Mouse (Mus musculus) heart, postnatal 10 days (tissue): ENCODE results near the gene Cd81. TPM values are rescaled to one million over a fixed set of nuclear protein-coding genes. Genes with fewer than 3 reads are reported as not detected.
A peak's percentile ranks its signal among the peaks of the same experiment; 100 is the strongest.

Source experiments
- DNase-seq, 2 experiments: peaks; one replicate each; pipeline ENCODE4 v3.0.0; 2021
- intact Hi-C: fragments of 180-260 bp; cut with DNase I; formaldehyde crosslinking; loops from one replicate; pipeline ENCODE4 v1.15.1; 2025
- total RNA-seq, 2 experiments: library from RNA; stranded (reverse); gene quantifications; 2 replicates each; pipeline ENCODE4 v1.2.3; 2021

Gene Cd81
- total RNA-seq, 2 experiments from 2014 or later, result 630 to 639 TPM

GRCm38 (mm10) chr7:143106062-143106461 lies 53.5 kb downstream of the Cd81 start, which contains the start of gene Kcnq1:
TSS of gene Kcnq1 (plus strand) at chr7:143106362.
- no peak for DNase-seq
- intact Hi-C loops, result no loop called here

DNA sequence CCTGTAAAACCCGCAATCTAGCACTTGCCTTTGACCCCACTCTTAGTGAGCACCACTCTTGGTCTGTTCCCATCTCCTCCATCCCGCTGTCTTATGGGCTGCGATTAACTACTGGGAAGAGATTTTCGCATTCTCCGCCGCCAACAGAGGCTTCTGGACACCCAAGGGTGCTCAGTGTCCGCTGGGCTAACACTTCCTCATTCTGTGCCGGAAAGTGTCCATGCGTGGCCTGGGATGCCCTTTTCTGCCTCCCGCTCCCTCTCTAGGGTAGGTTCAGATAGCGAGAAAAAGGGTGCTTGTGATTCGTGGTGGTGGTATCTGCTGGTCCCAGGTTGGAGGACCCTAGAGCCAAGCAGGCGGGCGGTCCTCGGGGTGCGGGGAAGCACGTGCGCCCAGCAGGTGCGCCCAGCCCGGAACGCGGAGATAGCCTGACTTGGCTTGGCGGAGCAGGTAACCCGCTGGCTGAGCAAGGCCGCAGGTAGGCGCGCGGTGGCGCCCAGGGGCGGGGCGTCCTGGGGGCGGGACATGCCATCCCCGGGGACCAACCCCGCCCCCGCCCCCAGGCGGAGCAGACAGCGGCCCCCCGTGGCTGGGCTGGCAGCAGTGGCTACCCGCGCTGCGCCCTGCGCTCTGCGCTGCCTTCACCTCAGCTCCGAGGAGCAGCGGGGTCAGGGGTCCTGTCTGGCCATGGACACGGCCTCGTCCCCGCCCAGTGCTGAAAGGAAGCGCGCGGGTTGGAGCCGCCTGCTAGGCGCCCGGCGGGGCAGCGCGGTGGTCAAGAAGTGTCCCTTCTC lies 54.3 kb downstream of the Cd81 start:
- intact Hi-C loops, result no loop called here

DNA sequence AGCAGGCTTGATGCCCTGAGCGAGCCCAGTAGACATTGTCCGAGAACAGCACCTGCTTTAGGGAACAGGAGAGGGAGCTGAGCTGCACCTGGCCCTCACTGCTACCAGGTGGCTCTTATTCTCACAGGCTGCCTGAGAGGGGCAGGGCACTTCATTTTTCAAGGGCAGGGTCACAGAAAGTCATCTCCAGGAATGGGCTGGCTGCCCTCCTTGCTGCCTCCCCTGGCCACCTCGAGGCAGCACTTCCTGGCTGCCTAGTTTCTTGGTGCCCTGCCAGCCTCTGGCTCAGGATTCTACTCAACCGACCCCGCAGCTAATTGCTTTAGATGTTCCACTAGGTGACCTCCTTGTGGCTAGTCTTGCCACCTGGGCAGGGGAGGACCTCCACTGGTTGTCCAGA lies 55.7 kb downstream of the Cd81 start:
- peak; percentile 83 to 85 for DNase-seq
- intact Hi-C loops, result loop anchor here (2.0 kb wide), 1 partner anchor 31 kb away; no protein-coding TSS in a partner anchor

More for the DNA sequence above, 54.3 kb downstream of the Cd81 start:
- DNase-seq, result peak; percentile 70 to 80

- intact Hi-C loops, result loop anchor here (2.0 kb wide), 1 partner anchor 30 kb away; no protein-coding TSS in a partner anchor
- peak; percentile 33 to 41 for DNase-seq
Measured at GRCm38 (mm10) chr7:143108996-143109660, 56.6 kb downstream of the Cd81 start.

DNA sequence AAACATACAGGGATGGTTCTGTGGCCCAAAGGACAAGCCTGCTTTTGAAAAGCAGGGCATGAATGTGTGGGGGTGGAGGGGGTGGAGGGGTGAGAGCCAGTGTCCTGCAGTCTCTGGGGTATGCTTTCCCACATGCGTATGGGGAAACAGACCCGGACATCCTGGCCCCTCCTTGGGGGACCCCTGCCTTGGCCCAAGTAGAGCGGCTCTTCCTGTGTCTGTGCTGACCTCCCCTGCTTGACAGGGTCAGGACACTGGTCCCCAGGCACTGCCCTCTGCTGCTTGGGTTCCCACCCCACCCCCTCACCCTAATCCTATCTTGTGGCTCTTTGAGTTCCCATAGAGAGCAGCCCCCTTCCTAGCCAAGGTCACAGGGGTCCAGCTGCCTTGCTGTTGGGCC lies 57.2 kb downstream of the Cd81 start:
- peak in 1 of 2 experiments; percentile 29 for DNase-seq
- intact Hi-C loops, result loop anchor here (2.0 kb wide), 1 partner anchor 29 kb away; no protein-coding TSS in a partner anchor

GRCm38 (mm10) chr7:143110803-143111202 lies 58.3 kb downstream of the Cd81 start:
- peak in 1 of 2 experiments; percentile 18 for DNase-seq
- intact Hi-C loops, result no loop called here

GRCm38 (mm10) chr7:143111719-143112118 lies 59.2 kb downstream of the Cd81 start:
- peak in 1 of 2 experiments; percentile 77 for DNase-seq
- intact Hi-C loops, result no loop called here

- intact Hi-C loops, result no loop called here
- DNase-seq, result peak; percentile 31 to 72
Measured at GRCm38 (mm10) chr7:143112395-143112794, 59.9 kb downstream of the Cd81 start.

- no peak for DNase-seq
- intact Hi-C loops, result no loop called here
Measured at GRCm38 (mm10) chr7:143114773-143115172, 62.2 kb downstream of the Cd81 start.

GRCm38 (mm10) chr7:143116521-143116920 lies 64.0 kb downstream of the Cd81 start:
- intact Hi-C loops, result no loop called here

More at GRCm38 (mm10) chr7:143116521-143116920, 64.0 kb downstream of the Cd81 start:
- no peak for DNase-seq

Other genes with a start within 250 kb of the Cd81 start
- gene Th, start 121.6 kb upstream of the Cd81 start, total RNA-seq, result not detected
- gene Ascl2, start 83.5 kb upstream of the Cd81 start, total RNA-seq, result not detected
- 1 to 10 TPM in 1 of 2 experiments, under 1 TPM in 1; 0.81 to 1.2 TPM for gene Tspan32, start 47.7 kb upstream of the Cd81 start, total RNA-seq
- gene Tssc4, start 16.5 kb downstream of the Cd81 start, total RNA-seq, result 10 to 100 TPM; 24.9 to 26.3 TPM
- under 1 TPM; 0.43 to 0.62 TPM for gene Trpm5, start 41.9 kb downstream of the Cd81 start, total RNA-seq
- gene Kcnq1, start 53.6 kb downstream of the Cd81 start, total RNA-seq, result 10 to 100 TPM; 40.9 to 42.0 TPM